In genomic region chr10:62425081-62425871, GRCm38 (mm10) we compare ENCODE assay signal across 12 mouse cellular contexts. TPM values are rescaled to one million over a fixed set of nuclear protein-coding genes. Genes with fewer than 3 reads are reported as not detected.
A peak's percentile ranks its signal among the peaks of the same experiment; 100 is the strongest.
DNase-seq lines count a peak whose midpoint lies in the region; ATAC-seq and TF ChIP-seq lines count a peak whose summit lies in the region.
"Had no signal": no experiment of that assay in that cellular context is flagged by ENCODE, and none has a peak within 500 bp of the region (broad histone marks: within the 10 kb centered on the region; RNA-seq: fewer than 3 reads in every experiment).

No protein-coding gene starts in this region.

- peak overlapping the region; percentile 54; the same call in 1 of the 2 replicates for H3K9ac ChIP-seq in heart, embryonic 13.5 days
- H3K9ac ChIP-seq in midbrain, embryonic 14.5 days (replicated peaks; ENCODE audit: low read length): no peak overlapping the region
- H3K9ac ChIP-seq in midbrain, postnatal 0 days (replicated peaks; ENCODE audit: low read length, poor library complexity, severe bottlenecking): no peak overlapping the region
- no peak overlapping the region for H3K9ac ChIP-seq in stomach, embryonic 16.5 days (ENCODE audit: low read length)
- H3K9ac ChIP-seq: midbrain, embryonic 12.5 days had no signal

- 47% methylated on average over 9 of the region's 9 CpGs for WGBS in heart, embryonic 13.5 days
- WGBS in midbrain, embryonic 14.5 days: 49% methylated on average over 9 of the region's 9 CpGs
- WGBS in midbrain, postnatal 0 days: 45% methylated on average over 9 of the region's 9 CpGs
- 33% methylated on average over 9 of the region's 9 CpGs for WGBS in stomach, embryonic 16.5 days

- DNase-seq in heart, adult 8-10 months (ENCODE audit: low spot score): no peak
- DNase-seq in midbrain, embryonic 14.5 days: peak; percentile 28
- DNase-seq in midbrain, postnatal 0 days (ENCODE audit: low spot score): no peak
- peak; percentile 2 to 41 for DNase-seq in kidney, postnatal 25 days
- no peak for DNase-seq in cerebellum, postnatal 25 days
- no peak for DNase-seq in T-cell, adult 2 months (ENCODE audit: low spot score)
- DNase-seq: adrenal gland, postnatal 25 days; cerebellum, adult 11-12 months had no signal

- H3K4me3 ChIP-seq in heart, embryonic 13.5 days: no peak overlapping the region
- no peak overlapping the region for H3K4me3 ChIP-seq in midbrain, embryonic 14.5 days (replicated peaks; ENCODE audit: low read depth, low read length)
- no peak overlapping the region for H3K4me3 ChIP-seq in midbrain, postnatal 0 days (ENCODE audit: low read depth, low read length)
- H3K4me3 ChIP-seq in stomach, embryonic 16.5 days (replicated peaks; ENCODE audit: low read length): no peak overlapping the region
- H3K4me3 ChIP-seq: midbrain, embryonic 12.5 days had no signal

- peaks cover 31% of the 10 kb centered on the region for H3K4me1 ChIP-seq in heart, embryonic 13.5 days
- H3K4me1 ChIP-seq in midbrain, embryonic 14.5 days (ENCODE audit: control insufficient read depth, insufficient read depth, low read length): no peaks in the 10 kb centered on the region
- no peaks in the 10 kb centered on the region for H3K4me1 ChIP-seq in midbrain, postnatal 0 days (ENCODE audit: insufficient read depth, low read length)
- H3K4me1 ChIP-seq in stomach, embryonic 16.5 days (ENCODE audit: control insufficient read depth, insufficient read depth, low read length): 0 out of 2 replicates have a peak, but pooled peaks cover 5% of the 10 kb centered on the region
- H3K4me1 ChIP-seq: midbrain, embryonic 12.5 days had no signal

- H3K4me2 ChIP-seq in heart, embryonic 13.5 days: no peak overlapping the region
- no peak overlapping the region for H3K4me2 ChIP-seq in midbrain, embryonic 14.5 days (ENCODE audit: low read length)
- H3K4me2 ChIP-seq in midbrain, postnatal 0 days (ENCODE audit: low read depth, low read length, poor library complexity, severe bottlenecking): no peak overlapping the region
- H3K4me2 ChIP-seq in stomach, embryonic 16.5 days (ENCODE audit: low read depth, low read length): no peak overlapping the region
- H3K4me2 ChIP-seq: heart, embryonic 11.5 days; midbrain, embryonic 12.5 days had no signal

- no peak for TF ChIP-seq CTCF in midbrain, postnatal 0 days (IDR thresholded peaks at IDR 0.05)

- peaks cover 28% of the 10 kb centered on the region for H3K36me3 ChIP-seq in heart, embryonic 13.5 days
- peaks cover 27% of the 10 kb centered on the region for H3K36me3 ChIP-seq in midbrain, embryonic 14.5 days (ENCODE audit: control insufficient read depth, insufficient read depth, low read length)
- peaks cover 15% of the 10 kb centered on the region for H3K36me3 ChIP-seq in midbrain, postnatal 0 days (ENCODE audit: insufficient read depth, low read length)
- peaks cover 18% of the 10 kb centered on the region for H3K36me3 ChIP-seq in stomach, embryonic 16.5 days (ENCODE audit: control insufficient read depth, insufficient read depth, low read length)

- ATAC-seq in heart, embryonic 13.5 days (ENCODE audit: extremely low read depth, insufficient number of reproducible peaks, low FRiP score, low TSS enrichment): no peak
- ATAC-seq in midbrain, embryonic 14.5 days (ENCODE audit: low FRiP score, low TSS enrichment): no peak
- ATAC-seq in midbrain, postnatal 0 days (ENCODE audit: low FRiP score): no peak
- peak; percentile 35 for ATAC-seq in stomach, embryonic 16.5 days (ENCODE audit: insufficient read depth, low FRiP score)

- H3K9me3 ChIP-seq in heart, embryonic 13.5 days: no peaks in the 10 kb centered on the region
- no peaks in the 10 kb centered on the region for H3K9me3 ChIP-seq in midbrain, embryonic 14.5 days (ENCODE audit: control insufficient read depth, low read length)
- H3K9me3 ChIP-seq in midbrain, postnatal 0 days (ENCODE audit: low read length): no peaks in the 10 kb centered on the region
- H3K9me3 ChIP-seq in stomach, embryonic 16.5 days (replicated peaks; ENCODE audit: control insufficient read depth, low read length): no peaks in the 10 kb centered on the region
- H3K9me3 ChIP-seq: midbrain, embryonic 12.5 days had no signal

- 0 out of 2 replicates have a peak overlapping the region, but pooled peaks have one; percentile 42 for H3K27ac ChIP-seq in heart, embryonic 13.5 days (replicated peaks)
- H3K27ac ChIP-seq in midbrain, embryonic 14.5 days (replicated peaks; ENCODE audit: low read depth, low read length): no peak overlapping the region
- H3K27ac ChIP-seq in midbrain, postnatal 0 days (ENCODE audit: low read depth, low read length): no peak overlapping the region
- peak overlapping the region; percentile 49 for H3K27ac ChIP-seq in stomach, embryonic 16.5 days (ENCODE audit: low read length)
- H3K27ac ChIP-seq: midbrain, embryonic 12.5 days had no signal

- no peaks in the 10 kb centered on the region for H3K27me3 ChIP-seq in heart, embryonic 13.5 days (replicated peaks)
- H3K27me3 ChIP-seq in midbrain, embryonic 14.5 days (ENCODE audit: control insufficient read depth, insufficient read depth, low read length): no peaks in the 10 kb centered on the region
- no peaks in the 10 kb centered on the region for H3K27me3 ChIP-seq in midbrain, postnatal 0 days (ENCODE audit: insufficient read depth, low read length)
- no peaks in the 10 kb centered on the region for H3K27me3 ChIP-seq in stomach, embryonic 16.5 days (ENCODE audit: control insufficient read depth, insufficient read depth, low read length)

RNA-seq across cellular contexts. Expression of gene Hkdc1, which starts 3.0 kb away (rescaled TPM):
- polyA plus RNA-seq in heart, embryonic 13.5 days (2015; fragmentation: Nextera tagmentation; extraction: Ambion mirVana): 0.37 and 0.97 TPM in 2 replicates
- not detected for total RNA-seq in heart, adult 8-10 months (2022)
- polyA plus RNA-seq in midbrain, embryonic 14.5 days (2014; fragmentation: Nextera tagmentation; extraction: Ambion mirVana): 0.29 TPM in 1 of 2 replicates, not detected in the other
- total RNA-seq in midbrain, postnatal 0 days (2014; rRNA removed): 0.44 and 0.47 TPM in 2 replicates
- 0.29 and 0.46 TPM in 2 replicates for polyA plus RNA-seq in midbrain, postnatal 0 days (2015; fragmentation: Nextera tagmentation; extraction: Ambion mirVana)
- polyA plus RNA-seq in stomach, embryonic 16.5 days (2015; fragmentation: Nextera tagmentation; extraction: Ambion mirVana): 15.6 and 17.4 TPM in 2 replicates
- total RNA-seq: adrenal gland, postnatal 25 days had no signal

RNA-seq across cellular contexts. Expression of gene 4930507D05Rik, which starts 24.0 kb away (rescaled TPM):
- polyA plus RNA-seq in heart, embryonic 13.5 days (2015; fragmentation: Nextera tagmentation; extraction: Ambion mirVana): 0.56 and 0.61 TPM in 2 replicates
- total RNA-seq in heart, adult 8-10 months (2022): under 1 TPM; 0.14 to 0.37 (median 0.22) TPM
- polyA plus RNA-seq in midbrain, embryonic 14.5 days (2014; fragmentation: Nextera tagmentation; extraction: Ambion mirVana): 0.96 and 1.6 TPM in 2 replicates
- 1.7 and 2.7 TPM in 2 replicates for total RNA-seq in midbrain, postnatal 0 days (2014; rRNA removed)
- 1.2 and 1.5 TPM in 2 replicates for polyA plus RNA-seq in midbrain, postnatal 0 days (2015; fragmentation: Nextera tagmentation; extraction: Ambion mirVana)
- polyA plus RNA-seq in stomach, embryonic 16.5 days (2015; fragmentation: Nextera tagmentation; extraction: Ambion mirVana): 0.27 TPM in 1 of 2 replicates, not detected in the other

RNA-seq across cellular contexts. Expression of gene Supv3l1, which starts 24.3 kb away (rescaled TPM):
- polyA plus RNA-seq in heart, embryonic 13.5 days (2015; fragmentation: Nextera tagmentation; extraction: Ambion mirVana): 26.6 and 27.0 TPM in 2 replicates
- total RNA-seq in heart, adult 8-10 months (2022): 10 to 100 TPM; 35.9 to 46.2 (median 40.4) TPM
- 15.8 and 24.5 TPM in 2 replicates for polyA plus RNA-seq in midbrain, embryonic 14.5 days (2014; fragmentation: Nextera tagmentation; extraction: Ambion mirVana)
- 23.4 and 26.6 TPM in 2 replicates for total RNA-seq in midbrain, postnatal 0 days (2014; rRNA removed)
- 15.5 and 16.1 TPM in 2 replicates for polyA plus RNA-seq in midbrain, postnatal 0 days (2015; fragmentation: Nextera tagmentation; extraction: Ambion mirVana)
- polyA plus RNA-seq in stomach, embryonic 16.5 days (2015; fragmentation: Nextera tagmentation; extraction: Ambion mirVana): 23.9 and 26.1 TPM in 2 replicates

RNA-seq across cellular contexts. Expression of gene Hk1, which starts 45.6 kb away (rescaled TPM):
- polyA plus RNA-seq in heart, embryonic 13.5 days (2015; fragmentation: Nextera tagmentation; extraction: Ambion mirVana): 163 and 170 TPM in 2 replicates
- 100 to 1,000 TPM in 3 of 4 experiments, 10 to 100 TPM in 1; 87.3 to 137 (median 106) TPM for total RNA-seq in heart, adult 8-10 months (2022)
- 66.2 and 73.7 TPM in 2 replicates for polyA plus RNA-seq in midbrain, embryonic 14.5 days (2014; fragmentation: Nextera tagmentation; extraction: Ambion mirVana)
- total RNA-seq in midbrain, postnatal 0 days (2014; rRNA removed): 103 and 119 TPM in 2 replicates
- polyA plus RNA-seq in midbrain, postnatal 0 days (2015; fragmentation: Nextera tagmentation; extraction: Ambion mirVana): 157 and 163 TPM in 2 replicates
- polyA plus RNA-seq in stomach, embryonic 16.5 days (2015; fragmentation: Nextera tagmentation; extraction: Ambion mirVana): 55.0 and 67.0 TPM in 2 replicates

Comparison
In these comparisons a context has a peak if more than half of its experiments do, and no peak if none do; other contexts are left out.
1. DNase-seq: peak in midbrain, embryonic 14.5 days (single experiment) and kidney, postnatal 25 days (2 of 2); none in heart, adult 8-10 months (single experiment), midbrain, postnatal 0 days (single experiment), cerebellum, postnatal 25 days (0 of 2) and T-cell, adult 2 months (single experiment).
2. H3K27ac ChIP-seq: peak in heart, embryonic 13.5 days (single experiment) and stomach, embryonic 16.5 days (single experiment); none in midbrain, embryonic 14.5 days (single experiment) and midbrain, postnatal 0 days (single experiment).